Mouse (Mus musculus) cerebellum, adult 2 months (tissue): ENCODE results near the gene Ly6f. TPM values are rescaled to one million over a fixed set of nuclear protein-coding genes. Genes with fewer than 3 reads are reported as not detected.

Experiments
- DNase-seq, 2 experiments: peaks; one replicate each; pipeline ENCODE4 v3.0.0; 2021
- H3K27ac ChIP-seq: fragments of 200-500 bp; 2 replicates; pipeline ENCODE4 v1.5.1; 2012; ENCODE audit warnings: low read length, control low read depth, inconsistent platforms; ENCODE audit not compliant: insufficient read depth
- H3K27me3 ChIP-seq: fragments of 200-500 bp; 2 replicates; pipeline ENCODE4 v1.6.1; 2012; ENCODE audit warnings: inconsistent platforms, mild to moderate bottlenecking, low read length, moderate library complexity; ENCODE audit not compliant: control insufficient read depth, insufficient read depth
- H3K4me1 ChIP-seq: fragments of 200-500 bp; 2 replicates; pipeline ENCODE4 v1.6.1; 2011; ENCODE audit warnings: low read length; ENCODE audit not compliant: control insufficient read depth, insufficient read depth
- H3K4me3 ChIP-seq: fragments of 200-500 bp; replicated peaks from 2 replicates; pipeline ENCODE3; 2011; ENCODE audit warnings: mild to moderate bottlenecking, low read depth, low read length, control low read depth; ENCODE audit not compliant: insufficient read depth
- CTCF ChIP-seq: fragments of 200-500 bp; IDR thresholded peaks from 2 replicates; pipeline ENCODE4 v1.5.1; 2011; ENCODE audit warnings: low read depth, mild to moderate bottlenecking, control low read depth, low read length, moderate library complexity, borderline replicate concordance; ENCODE audit not compliant: insufficient read depth
- POLR2A ChIP-seq: fragments of 200-500 bp; IDR thresholded peaks from 2 replicates; pipeline ENCODE4 v1.6.1; 2011; ENCODE audit warnings: low read length, control low read depth, borderline replicate concordance; ENCODE audit not compliant: insufficient read depth
- WGBS: fragments of 180-500 bp; shearing (Covaris S2); methylation state at CpG from one replicate; pipeline ENCODE4 v1.1.7; 2018; 5-methylcytosine and 5-hydroxymethylcytosine counted together
- polyA plus RNA-seq: library from polyadenylated mRNA; depleted of rRNA; stranded (reverse); fragments of >200 nt; gene quantifications from 2 replicates; pipeline ENCODE4 v1.2.3, GENCODE M21; 2012; rRNA removed

Gene Ly6f
- polyA plus RNA-seq, result not detected in 2 replicates

DNA sequence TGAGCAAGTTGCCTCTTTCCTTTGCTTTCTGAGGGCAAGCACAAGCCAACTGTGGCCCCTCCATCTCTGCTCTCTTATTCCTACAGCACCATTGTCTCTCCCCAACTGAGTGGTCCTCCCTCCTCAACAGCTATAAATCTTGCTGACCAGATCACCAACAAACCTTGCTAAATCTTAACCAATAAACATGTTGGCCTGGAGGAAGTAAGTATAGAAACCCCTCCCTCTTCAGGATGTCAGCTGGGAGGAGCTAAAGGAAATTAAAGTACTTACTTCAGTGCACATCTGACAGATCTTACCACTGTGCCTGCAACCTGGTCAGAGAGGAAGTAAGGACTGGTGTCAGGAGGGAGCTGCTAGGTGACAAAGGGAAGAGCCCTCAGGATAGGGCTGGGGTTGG, at the start of gene Ly6f:
Ly6f (plus strand) TSS at position 301 of the 400 bp plus-strand sequence.
- H3K4me3 ChIP-seq, result no peak within 1 kb of the TSS
- H3K4me1 ChIP-seq, result no peaks in the 10 kb centered on the region
- H3K27me3 ChIP-seq, result no peaks in the 10 kb centered on the region
- no peak for TF ChIP-seq CTCF
- no peak for TF ChIP-seq POLR2A
- DNase-seq, result no peak
- no peak within 1 kb of the TSS for H3K27ac ChIP-seq

DNA sequence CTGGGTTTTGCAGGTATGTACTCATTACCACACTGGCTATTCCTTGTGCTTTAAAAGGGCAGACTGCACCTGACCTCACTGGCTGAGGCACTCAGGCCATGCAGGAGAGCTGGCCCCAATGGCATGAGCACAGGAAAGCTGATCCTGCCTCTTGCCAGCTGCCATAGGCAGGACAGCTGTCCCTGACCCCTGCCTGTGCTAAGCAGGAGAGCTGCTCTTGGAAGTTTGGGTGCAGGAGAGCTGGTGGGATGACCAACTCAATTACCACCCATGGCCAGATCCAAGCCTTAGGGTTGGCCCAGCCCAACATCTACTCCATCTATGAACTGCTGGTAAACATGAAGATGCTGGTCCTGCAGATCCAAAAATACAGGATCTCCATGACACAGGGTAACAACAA, 46.3 kb upstream of the Ly6f start:
- H3K27ac ChIP-seq, result no peak overlapping the region
- no peak for DNase-seq
- TF ChIP-seq CTCF (no peak), POLR2A (no peak)
- H3K4me1 ChIP-seq, result no peaks in the 10 kb centered on the region
- no peak overlapping the region for H3K4me3 ChIP-seq
- no peaks in the 10 kb centered on the region for H3K27me3 ChIP-seq

DNA sequence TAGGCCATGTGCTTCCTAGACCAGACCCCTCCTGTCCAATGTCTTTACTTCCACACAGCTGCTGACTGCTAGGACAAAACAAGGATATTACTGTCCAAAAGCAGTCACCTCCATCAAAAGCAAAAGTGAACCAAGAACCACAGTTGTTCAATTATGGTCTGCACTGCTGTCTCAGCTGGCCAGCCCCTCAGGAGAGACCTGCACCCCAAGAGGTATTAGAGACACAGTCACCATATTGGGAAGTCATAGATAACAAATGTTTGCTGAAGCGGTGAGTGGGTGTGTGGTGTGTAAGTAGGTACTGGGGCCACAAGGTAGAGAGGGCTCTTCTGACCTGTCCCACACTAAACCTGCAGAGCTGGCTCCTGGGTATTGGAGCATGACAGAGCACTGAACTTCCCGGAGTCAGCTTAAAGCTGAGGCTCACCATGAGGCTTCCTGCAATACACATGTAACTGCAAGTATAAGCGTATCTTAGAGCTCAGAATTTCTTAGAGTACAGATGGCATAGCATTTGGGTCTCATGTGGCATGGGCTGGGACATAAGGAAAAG, 30.4 kb upstream of the Ly6f start:
- DNase-seq, result no peak
- 79% methylated on average over 3 of the region's 3 CpGs for WGBS
- TF ChIP-seq CTCF (no peak), POLR2A (no peak)
- no peak overlapping the region for H3K27ac ChIP-seq
- no peaks in the 10 kb centered on the region for H3K27me3 ChIP-seq
- H3K4me1 ChIP-seq, result no peaks in the 10 kb centered on the region
- H3K4me3 ChIP-seq, result no peak overlapping the region

DNA sequence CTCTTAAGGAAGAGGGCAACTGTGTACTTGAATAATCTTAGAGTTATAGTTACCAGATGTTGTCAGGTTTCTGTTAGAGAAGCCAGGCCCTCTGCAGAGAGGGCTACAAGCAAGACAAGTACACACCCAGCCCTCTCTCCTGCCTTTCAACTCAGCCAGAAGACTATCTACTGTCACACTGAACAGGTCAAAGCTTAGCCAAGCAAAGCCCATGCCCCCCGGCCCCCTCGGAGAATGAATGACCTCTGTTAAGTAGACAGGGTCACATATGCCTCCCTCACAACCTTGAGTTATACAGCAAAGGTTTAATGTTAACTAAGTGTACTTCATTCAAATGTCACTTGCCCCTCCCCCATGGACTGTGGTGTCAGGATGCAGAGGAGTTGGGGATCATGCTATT, 27.7 kb upstream of the Ly6f start:
- DNase-seq, result no peak
- H3K4me3 ChIP-seq, result no peak overlapping the region
- no peaks in the 10 kb centered on the region for H3K27me3 ChIP-seq
- no peaks in the 10 kb centered on the region for H3K4me1 ChIP-seq
- H3K27ac ChIP-seq, result no peak overlapping the region
- TF ChIP-seq CTCF (no peak), POLR2A (no peak)
- WGBS, result 84% methylated on average over 2 of the region's 2 CpGs

DNA sequence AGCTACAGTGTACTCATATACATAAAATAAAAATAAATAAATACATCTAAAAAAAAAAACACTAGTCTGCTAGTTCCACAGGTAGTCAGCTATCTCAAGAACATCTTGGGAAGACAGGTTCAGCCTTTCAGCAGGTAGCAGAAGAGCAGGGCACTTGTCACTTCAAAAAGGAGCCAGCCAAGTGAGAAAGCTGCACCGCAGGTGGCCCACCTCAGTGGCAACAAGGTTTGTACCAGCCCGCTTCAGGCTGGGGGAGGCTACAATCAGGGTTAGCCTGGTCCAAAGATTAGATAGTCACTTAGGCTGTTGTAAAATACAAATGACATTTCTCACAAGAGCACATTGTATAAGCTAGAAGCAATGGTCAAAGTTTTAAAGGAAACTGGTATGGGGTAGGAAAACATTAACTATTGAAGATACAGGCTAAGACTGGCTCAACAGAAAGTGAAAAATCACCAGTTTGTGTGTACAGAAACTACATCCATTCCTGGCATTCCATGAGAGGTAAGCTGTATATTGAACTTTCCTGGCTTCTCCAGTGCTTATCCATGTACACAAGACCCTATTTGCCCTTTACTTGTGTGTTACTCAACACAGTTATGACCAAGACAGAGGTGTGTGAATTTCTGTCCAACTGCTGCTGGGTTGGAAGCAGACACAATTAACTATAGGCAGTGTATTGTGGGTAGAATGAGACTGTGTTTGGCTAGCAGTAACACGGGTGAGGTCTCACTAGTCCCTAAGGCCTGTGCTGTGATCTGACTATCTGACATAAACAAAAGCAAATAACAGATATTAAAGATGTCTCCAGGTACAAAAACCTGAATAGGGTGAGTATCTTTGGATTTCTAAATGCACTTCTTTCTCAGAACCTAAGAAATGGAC, 25.2 kb upstream of the Ly6f start:
- DNase-seq, result no peak
- 75% methylated on average over 3 of the region's 3 CpGs for WGBS
- Histone ChIP-seq H3K4me3 (no peak overlapping the region), H3K27ac (no peak overlapping the region), H3K27me3 (no peaks in the 10 kb centered on the region), H3K4me1 (no peaks in the 10 kb centered on the region)
- TF ChIP-seq POLR2A, result no peak
- no peak for TF ChIP-seq CTCF

DNA sequence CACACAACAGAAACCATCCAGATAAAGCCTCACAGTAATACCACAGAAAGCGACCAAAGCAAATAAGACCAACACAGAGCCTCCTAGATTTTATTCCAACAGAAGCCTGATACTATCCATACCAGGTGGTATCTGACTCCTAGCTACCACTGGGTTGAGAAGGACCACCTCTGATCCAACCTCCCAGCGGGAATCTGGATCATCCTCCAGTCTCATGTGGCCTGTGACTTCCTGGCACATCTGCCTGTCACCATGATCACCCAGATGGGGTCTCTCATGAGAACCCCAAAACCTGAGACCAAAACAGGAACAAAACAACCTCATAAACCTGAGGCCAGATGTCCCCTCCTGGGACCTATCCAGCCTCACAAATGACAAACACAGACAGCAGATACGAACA, 13.6 kb upstream of the Ly6f start:
- H3K27me3 ChIP-seq, result no peaks in the 10 kb centered on the region
- 82% methylated on average over 3 of the region's 3 CpGs for WGBS
- no peak overlapping the region for H3K27ac ChIP-seq
- no peak overlapping the region for H3K4me3 ChIP-seq
- H3K4me1 ChIP-seq, result no peaks in the 10 kb centered on the region
- TF ChIP-seq POLR2A, result no peak
- TF ChIP-seq CTCF, result no peak
- DNase-seq, result no peak

DNA sequence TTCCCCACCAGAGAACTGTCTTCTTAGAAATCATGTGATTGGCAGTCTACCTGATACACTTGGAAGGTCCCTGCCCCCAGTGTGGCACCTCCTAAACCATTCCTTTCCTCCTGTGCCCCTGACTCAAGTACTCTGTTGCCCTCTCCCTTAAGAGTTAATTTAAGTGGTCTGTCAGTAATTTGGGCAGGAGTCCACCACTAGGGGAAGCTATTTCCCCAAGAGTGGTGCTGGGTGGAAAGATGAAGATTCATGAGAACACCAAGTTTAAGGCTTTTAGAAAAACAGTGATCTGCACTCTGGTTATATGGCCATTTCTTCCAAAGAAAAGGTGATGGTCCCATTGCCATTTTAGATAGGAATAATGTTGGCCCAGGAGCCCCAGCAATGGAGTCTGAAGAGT, 2.4 kb upstream of the Ly6f start:
- H3K4me3 ChIP-seq, result no peak overlapping the region
- TF ChIP-seq POLR2A, result no peak
- TF ChIP-seq CTCF, result no peak
- no peaks in the 10 kb centered on the region for H3K27me3 ChIP-seq
- DNase-seq, result no peak
- no peaks in the 10 kb centered on the region for H3K4me1 ChIP-seq
- no peak overlapping the region for H3K27ac ChIP-seq

DNA sequence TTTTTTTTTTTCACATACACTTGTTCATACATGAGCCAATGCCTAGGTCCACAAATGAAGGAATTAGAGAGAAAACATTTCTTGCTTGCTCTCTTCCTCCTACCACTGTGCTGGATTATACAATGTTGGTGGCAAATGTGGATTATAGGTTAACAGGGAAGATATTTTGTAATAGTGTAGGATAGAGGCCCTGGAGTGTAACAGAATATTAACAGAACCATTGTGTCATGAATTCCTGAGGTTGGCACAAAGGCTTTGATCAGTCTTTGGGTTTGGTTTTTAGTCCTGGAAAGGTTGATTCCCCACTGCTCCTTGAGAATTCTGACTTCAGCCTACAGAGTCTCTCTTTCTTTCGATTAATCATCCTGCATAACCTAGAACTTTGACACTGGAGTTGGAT, 1.6 kb upstream of the Ly6f start:
- DNase-seq, result no peak
- TF ChIP-seq POLR2A (no peak), CTCF (no peak)
- WGBS, result 32% methylated on average over 1 of the region's 1 CpGs
- Histone ChIP-seq H3K4me1 (no peaks in the 10 kb centered on the region), H3K27ac (no peak overlapping the region), H3K4me3 (no peak overlapping the region), H3K27me3 (no peaks in the 10 kb centered on the region)
